10 mouse cellular contexts compared by ENCODE assay signal in the genomic region with DNA sequence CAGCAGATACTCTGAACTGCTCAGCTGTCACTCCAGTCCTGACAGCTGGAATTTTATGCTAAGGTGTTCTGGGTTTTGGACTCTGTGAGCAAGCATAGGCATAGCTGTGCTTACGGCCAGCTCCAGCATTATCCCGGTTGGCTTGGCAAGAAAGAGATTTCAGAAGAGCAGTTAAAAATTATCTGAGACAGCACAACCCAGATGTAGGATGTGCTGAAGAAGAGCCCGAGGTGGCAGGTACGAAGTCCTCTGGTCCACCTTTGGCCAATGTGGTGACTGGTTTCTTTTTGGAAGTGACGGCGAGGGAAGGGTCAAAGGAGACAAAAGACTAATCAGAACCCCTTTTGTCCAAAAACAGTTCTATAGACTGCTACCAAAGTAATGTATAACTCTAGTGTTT.
"Had no signal": no experiment of that assay in that cellular context is flagged by ENCODE, and none has a peak within 500 bp of the region (broad histone marks: within the 10 kb centered on the region; RNA-seq: fewer than 3 reads in every experiment).

No protein-coding gene starts in this region.

- H3K9me3 ChIP-seq: hindbrain, embryonic 15.5 days; liver, embryonic 12.5 days; lung, embryonic 15.5 days; neural tube, embryonic 12.5 days had no signal

- H3K36me3 ChIP-seq: hindbrain, embryonic 15.5 days; liver, embryonic 12.5 days; lung, embryonic 15.5 days; neural tube, embryonic 12.5 days had no signal

- H3K4me2 ChIP-seq: hindbrain, embryonic 15.5 days; liver, embryonic 12.5 days; lung, embryonic 15.5 days; neural tube, embryonic 12.5 days had no signal

- H3K4me3 ChIP-seq: hindbrain, embryonic 15.5 days; liver, embryonic 12.5 days; lung, embryonic 15.5 days; neural tube, embryonic 12.5 days had no signal

- ATAC-seq: intestine, embryonic 16.5 days; liver, embryonic 12.5 days had no signal

- DNase-seq: left cerebral cortex, postnatal 4 days; lung, postnatal 14 days; midbrain, embryonic 14.5 days; thymus, postnatal 4 days had no signal

- H3K27me3 ChIP-seq: hindbrain, embryonic 15.5 days; liver, embryonic 12.5 days; lung, embryonic 15.5 days; neural tube, embryonic 12.5 days had no signal

- H3K9ac ChIP-seq: hindbrain, embryonic 15.5 days; liver, embryonic 12.5 days; lung, embryonic 15.5 days; neural tube, embryonic 12.5 days had no signal

- H3K27ac ChIP-seq: hindbrain, embryonic 15.5 days; liver, embryonic 12.5 days; lung, embryonic 15.5 days; neural tube, embryonic 12.5 days; stomach, postnatal 0 days had no signal

- H3K4me1 ChIP-seq: hindbrain, embryonic 15.5 days; liver, embryonic 12.5 days; lung, embryonic 15.5 days had no signal
